Mouse (Mus musculus): ENCODE measurements around the gene Wfdc15b.

- TF ChIP-seq POLR2A (IDR thresholded peaks at IDR 0.05; ENCODE audit: insufficient read length, low read depth) (no peak), MAX (IDR thresholded peaks at IDR 0.05; ENCODE audit: low read depth) (no peak), E2F4 (IDR thresholded peaks at IDR 0.05; ENCODE audit: insufficient read depth) (no peak), MYOD1 (IDR thresholded peaks at IDR 0.05; ENCODE audit: control insufficient read depth in 1 of 3, insufficient read length in 2 of 3, low read depth in 2 of 3) (no peak), CEBPB (IDR thresholded peaks at IDR 0.05; ENCODE audit: insufficient read depth, poor library complexity, severe bottlenecking) (no peak), SRF (IDR thresholded peaks at IDR 0.05; ENCODE audit: control insufficient read depth, insufficient read length, low read depth) (no peak), REST (IDR thresholded peaks at IDR 0.05; ENCODE audit: insufficient read depth, insufficient read length) (no peak), MYOG (IDR thresholded peaks at IDR 0.05; ENCODE audit: control insufficient read depth in 1 of 3, insufficient read depth in 1 of 3, insufficient read length in 2 of 3, low read depth in 2 of 3) (no peak), TCF12 (IDR thresholded peaks at IDR 0.05; ENCODE audit: insufficient read depth, poor library complexity, severe bottlenecking) (no peak), POLR2AphosphoS2 (IDR thresholded peaks at IDR 0.05; ENCODE audit: insufficient read length, low read depth) (no peak), USF1 (IDR thresholded peaks at IDR 0.05; ENCODE audit: low read depth) (no peak)
Measured at GRCm38 (mm10) chr2:164190576-164190975, 30.9 kb downstream of the Wfdc15b start, which contains the start of gene Wfdc12.

All from myocyte (in vitro differentiated cells).